Mouse (Mus musculus): ENCODE data around the gene Wfikkn1.

The Wfikkn1 gene

DNA sequence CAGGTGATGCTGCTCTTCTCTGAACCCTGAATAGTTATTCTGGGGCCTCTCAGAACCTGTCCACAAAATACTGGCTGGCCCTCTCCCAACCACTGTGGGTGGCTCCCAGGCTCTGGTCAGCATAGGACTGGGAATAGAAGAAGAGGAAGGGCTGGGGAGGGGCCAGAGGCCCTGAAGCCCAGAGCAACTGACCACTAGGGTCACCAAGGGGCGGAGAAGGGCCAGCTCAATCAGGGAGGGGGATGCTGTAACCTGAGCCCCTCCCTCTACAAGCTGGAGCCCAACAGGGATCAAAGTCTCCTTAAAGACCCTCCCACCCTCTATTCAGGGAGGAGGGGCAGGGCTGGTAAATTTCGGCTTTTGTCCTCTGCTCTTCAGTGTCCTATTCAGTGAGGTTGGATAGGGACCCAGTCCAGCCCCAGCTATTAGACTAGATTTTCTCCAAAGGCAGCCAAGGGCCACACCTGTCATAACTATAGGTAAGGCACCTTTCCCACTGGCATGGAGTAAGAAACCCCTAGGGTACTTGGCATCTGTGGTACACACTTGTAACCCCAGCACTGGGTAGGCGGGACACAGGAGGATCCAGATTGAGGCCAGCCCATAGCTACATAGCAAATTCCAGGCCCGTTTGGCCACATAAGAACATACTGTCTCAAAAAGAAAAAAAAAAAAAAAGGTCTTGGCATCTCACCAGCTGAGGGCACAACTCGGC lies at the start of gene Wfikkn1:
TSS of gene Wfikkn1 (minus strand) at position 663 of the 715 bp plus-strand sequence.
- no peak for DNase-seq (ENCODE audit: low read depth, low spot score)

DNA sequence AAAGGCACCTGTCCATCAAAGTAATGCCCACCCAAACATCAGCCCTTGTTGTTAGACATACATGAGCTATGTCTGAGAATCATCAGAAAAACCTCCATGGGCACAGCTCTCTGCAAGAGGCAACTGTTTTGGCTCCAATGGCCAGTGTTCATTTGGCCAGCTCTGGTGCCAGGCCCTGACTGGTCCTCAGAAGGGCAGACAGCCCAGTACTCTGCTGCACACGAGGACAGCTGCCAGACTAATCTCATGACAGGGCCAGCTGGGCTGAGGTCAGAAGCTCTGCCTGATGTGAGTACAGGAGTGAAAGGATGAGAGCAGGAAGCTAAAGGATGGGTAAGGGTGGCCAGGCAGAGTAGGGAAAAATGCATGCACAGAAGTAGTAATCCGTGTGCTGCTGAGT lies 44.7 kb upstream of the Wfikkn1 start:
- DNase-seq (ENCODE audit: low read depth, low spot score), result peak; percentile 20

DNA sequence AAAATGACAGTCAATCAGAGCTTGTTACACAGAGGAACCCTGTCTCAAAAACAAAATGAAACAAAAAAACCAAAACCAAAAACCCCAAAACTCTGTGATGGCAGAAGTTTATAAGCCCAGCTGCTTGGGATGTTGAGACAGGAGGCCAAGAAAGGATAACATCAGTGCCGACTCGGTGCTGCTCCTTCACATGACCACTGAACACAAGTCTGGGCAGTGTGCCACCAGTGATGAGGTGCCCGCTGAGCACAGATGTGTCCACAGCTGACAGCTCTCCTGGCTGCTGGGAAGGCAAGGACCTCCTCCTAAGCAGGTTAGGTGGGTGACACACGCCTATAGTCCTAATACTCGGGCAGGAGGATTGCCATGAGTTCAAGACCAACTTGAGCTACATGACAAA lies 41.5 kb upstream of the Wfikkn1 start:
- DNase-seq (ENCODE audit: low read depth, low spot score), result peak; percentile 75

DNA sequence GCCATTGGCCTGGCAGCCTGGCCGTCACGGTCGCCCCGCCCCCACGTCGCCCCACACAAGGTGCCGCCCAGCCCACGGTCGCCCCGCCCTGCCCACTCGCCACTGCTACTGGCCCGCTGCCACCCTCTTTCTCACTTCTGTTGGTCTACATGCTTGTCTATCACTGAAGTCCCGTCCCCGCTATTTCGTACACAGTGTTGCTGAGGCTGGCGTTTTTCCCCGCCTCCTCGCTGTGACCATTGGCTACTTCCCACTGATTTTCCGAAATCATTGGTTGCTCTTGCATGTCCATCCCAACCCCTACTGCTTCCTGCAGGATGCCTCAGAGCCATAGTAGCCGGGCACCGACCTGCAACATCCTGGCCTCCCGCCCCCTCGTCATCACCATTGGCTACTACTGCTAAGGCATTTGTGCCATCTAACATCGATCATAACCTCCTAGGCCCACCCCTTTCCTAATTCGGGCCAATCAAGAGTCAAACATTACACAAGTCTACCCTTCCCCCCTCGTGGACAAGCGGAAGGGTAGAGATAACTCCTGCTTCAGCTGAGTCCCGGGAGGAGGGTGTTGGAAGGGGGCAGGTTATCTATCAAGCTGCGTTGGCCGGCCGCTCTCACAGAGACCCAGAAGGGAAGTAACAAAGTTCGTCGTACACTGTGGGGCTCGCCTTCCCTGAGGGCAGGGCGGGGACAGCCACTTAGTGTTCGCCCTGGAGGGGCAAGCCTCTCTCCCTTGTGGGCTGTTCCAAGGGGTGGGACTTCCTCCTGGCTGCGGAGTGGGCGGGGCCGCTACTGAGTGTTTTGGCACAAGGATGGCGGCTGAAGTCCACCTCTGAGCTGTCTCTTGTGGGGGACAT lies 39.4 kb upstream of the Wfikkn1 start:
- DNase-seq (ENCODE audit: low read depth, low spot score), result peak; percentile 100

DNA sequence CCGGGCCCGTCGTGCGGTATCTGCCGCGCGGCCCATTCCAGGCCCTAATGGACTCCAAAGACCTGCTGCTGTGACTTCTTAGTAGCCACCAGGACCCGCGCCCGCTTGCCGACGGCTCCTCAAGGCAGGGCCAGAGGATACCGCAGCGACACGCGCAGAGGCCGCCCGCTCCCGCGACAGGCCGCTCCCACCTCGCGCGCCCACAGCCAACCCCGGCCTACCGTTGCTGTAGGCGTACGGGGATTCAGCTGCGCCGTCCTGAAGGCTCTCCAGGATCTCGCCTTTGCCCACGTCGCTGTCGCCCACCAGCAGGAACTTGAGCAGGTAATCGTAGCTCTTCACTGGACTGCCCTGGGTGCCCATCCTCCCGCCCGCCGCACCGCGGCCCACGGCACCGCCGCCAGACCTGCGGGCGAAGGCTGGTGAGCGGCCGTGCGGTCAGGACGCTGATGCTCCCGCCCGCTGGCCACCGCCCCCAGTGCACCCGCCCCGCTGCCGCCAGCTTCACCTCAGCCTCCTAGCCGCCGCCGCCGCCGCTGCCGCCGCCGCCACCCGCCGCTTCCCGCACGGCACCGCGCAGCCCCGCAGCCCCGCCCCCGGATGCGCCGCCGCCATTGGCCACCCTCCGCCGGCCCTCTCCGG lies 38.6 kb upstream of the Wfikkn1 start, which contains the start of gene Rab40c:
TSS of gene Rab40c (minus strand) at position 584 of the 642 bp plus-strand sequence.
- peak; percentile 52 for DNase-seq (ENCODE audit: low read depth, low spot score)

DNA sequence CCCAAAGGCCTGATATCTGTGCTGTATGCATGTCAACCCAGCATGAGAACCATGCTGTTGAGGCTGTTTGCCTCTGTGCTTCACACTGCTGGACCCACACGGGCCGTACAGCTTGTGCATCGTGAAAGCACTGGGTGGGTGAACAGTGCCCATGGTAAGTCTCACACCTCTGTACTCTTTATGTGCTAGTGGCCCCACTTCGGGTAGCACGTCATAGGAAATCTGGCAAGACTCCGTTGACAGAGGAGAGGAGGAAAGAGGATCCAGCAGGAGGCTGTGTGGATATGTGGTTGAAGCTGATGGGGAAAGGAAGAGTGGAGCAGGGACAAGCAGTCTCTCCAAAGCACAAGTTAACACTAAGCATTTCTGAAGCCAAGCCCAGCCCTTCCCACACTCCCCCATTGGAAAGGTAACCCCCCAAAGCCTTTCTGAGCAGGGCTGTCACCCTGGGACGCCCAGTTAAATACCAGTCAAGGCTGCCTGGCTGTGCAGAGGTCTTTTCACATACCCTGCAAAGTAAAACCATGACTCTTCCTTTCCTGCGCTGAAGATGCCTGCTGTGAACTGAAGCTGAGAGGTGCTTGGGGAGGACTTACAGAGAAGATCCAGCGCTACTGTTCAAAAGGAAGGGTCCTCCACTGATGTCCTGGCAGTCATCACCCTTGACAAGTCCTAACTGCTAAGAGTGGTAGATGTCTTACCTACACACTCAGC lies 37.5 kb upstream of the Wfikkn1 start:
- DNase-seq (ENCODE audit: low read depth, low spot score), result no peak

DNA sequence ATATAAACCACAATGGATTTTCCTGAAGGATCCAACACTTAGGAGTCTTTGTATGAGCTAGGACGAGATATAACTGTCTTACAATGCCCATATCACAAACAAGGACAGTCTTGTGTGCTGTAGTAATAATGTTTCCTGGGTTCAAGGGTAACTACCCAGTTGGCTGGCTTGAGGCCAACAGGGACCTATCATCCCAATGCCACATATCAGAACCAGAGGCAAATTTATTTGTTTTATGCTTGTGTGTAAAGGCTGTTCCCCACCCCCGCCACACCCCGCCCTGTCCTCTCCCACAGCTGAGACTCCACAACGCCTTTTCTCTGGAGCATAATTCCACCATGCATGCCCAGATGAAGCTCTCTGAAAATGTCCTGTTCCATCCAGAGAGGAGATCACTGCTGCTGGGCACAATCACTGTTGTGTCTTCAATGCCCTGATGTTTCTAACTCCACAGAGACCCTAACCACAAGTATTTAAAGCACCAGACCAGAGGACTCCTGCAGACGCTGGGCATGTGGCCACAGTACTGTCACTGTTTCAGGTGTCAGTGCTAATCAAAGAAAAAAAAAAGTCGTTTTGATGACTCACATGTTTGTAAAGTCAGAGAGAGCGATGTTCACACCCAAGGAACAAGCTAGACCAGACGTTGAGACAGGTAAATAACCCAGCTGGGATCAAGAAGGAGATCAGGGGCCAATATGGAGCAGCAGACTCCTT lies 36.4 kb upstream of the Wfikkn1 start:
- no peak for DNase-seq (ENCODE audit: low read depth, low spot score)

DNA sequence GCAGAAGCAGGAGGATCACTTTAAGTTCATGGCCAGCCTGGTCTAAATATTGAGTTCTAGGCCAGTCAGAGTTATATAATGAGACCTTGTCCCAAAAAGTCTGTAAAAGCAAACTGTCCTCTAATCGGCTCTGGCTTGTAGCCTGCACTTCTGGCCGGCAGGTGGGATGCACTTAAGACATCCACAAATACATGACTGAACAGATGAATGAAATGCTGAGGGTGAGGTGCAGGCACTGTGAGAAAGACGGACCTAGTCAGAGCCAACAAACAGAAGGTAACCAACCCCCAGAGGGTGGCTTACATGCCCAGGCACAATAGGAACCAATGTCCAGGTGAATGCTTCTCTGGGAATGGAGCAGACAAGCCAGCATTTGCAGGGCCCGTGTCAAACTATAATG lies 33.6 kb upstream of the Wfikkn1 start:
- no peak for DNase-seq (ENCODE audit: low read depth, low spot score)

DNA sequence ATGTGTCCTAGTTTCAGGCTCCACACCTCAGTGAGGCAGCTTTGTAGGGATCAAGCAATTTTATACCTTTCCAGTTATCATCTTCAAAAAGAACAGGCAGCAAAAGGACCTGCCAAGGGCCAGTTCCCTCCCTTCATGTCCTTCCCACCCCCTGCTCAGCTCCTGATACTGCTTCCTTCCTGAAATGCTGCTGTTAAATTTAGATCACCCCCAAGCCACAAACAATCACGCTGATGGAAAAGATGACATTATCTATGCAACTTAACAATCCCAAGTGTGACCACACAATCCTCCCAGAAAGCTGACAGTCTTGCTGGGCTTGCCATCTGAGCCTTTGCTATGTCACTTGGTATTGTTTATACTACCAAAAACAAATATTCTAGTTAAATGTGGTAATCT lies 33.2 kb upstream of the Wfikkn1 start:
- no peak for DNase-seq (ENCODE audit: low read depth, low spot score)

DNA sequence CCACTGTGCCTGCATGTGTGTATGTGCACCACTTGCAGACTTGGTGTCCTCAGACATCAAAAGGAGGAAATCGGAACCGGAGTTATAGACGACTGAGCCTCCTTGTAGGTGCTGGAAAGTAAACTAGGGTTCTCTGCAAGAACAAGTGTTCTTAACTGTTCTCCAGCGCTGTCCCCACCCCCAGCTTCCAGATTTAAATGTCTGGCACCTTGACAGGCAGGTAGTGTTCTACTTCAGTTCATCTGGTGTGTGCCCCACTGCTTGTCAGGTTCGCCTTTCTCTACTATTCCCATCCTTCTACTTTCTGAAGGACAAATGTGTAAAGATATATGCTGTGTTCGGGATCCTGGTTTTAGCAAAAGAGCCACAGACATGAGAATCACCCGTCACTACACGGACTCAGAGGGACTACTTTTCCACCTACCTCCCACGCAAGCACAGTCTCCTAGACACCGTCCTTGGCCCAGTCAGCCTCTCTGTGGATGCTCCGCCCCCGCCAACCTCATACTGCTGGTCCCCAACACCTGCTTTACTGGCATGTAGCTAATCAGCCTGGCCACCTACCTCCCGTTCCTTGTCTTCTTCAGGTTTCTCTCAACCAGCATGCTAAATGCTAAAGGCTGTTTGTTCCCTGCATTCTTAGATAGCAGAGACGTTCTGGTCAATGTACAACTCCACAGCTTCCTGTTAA lies 32.7 kb upstream of the Wfikkn1 start:
- DNase-seq (ENCODE audit: low read depth, low spot score), result no peak

DNA sequence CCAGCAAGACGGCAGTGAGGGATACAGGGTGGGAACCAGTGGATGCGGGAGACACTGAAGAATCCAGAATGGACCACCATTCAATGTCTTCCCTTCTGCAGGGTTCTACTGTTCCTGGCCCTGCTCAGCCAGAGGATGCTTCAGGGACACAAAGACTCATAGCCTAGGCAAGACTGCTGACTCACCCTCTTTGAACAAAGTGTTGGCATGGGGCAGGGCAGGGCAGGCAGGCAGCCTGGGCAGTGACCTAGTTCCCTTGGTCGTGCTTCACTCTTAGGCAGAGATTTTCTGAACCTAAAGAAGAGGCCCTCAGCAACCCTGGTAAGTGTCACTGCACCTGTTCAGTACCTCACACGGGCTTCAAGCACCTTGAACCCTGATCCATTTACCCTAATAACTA lies 31.2 kb upstream of the Wfikkn1 start:
- peak; percentile 54 for DNase-seq (ENCODE audit: low read depth, low spot score)

DNA sequence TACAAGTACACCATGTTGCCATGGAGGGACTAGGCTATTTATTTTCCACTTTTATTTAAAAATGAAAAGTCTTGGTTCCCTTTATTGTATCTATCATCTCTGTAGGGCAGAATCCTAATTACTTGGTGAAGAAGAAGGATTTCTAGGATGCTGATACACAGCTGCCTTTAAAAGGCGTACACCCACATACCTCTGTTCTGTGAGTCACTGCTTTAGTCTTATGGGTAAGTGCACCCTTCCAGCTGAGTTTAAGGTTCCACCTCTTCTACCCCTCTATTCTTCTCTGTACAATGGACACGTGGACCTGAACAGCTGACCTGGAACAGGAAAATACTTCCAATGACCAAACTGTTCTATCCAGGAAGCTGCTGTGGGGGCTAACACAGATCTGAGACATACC lies 27.0 kb upstream of the Wfikkn1 start:
- no peak for DNase-seq (ENCODE audit: low read depth, low spot score)

DNA sequence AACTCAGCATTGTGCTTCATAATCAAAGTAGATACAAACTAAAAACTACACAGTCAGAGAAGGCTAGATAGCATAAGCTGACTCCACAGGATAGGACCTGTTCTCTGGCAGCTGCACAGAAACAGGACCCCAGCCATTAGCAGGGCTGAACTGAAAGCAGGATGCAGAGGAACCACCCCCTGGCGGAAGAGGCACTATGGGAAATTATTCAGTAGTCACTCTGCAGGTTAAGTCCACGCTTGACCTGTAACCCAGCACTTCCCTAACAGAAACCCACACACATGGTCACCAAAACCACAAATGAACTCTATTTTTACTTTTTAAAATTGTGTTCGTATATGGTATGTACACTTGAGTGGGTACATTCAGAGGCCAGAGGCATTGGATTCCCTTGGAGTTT lies 22.4 kb upstream of the Wfikkn1 start:
- no peak for DNase-seq (ENCODE audit: low read depth, low spot score)

DNA sequence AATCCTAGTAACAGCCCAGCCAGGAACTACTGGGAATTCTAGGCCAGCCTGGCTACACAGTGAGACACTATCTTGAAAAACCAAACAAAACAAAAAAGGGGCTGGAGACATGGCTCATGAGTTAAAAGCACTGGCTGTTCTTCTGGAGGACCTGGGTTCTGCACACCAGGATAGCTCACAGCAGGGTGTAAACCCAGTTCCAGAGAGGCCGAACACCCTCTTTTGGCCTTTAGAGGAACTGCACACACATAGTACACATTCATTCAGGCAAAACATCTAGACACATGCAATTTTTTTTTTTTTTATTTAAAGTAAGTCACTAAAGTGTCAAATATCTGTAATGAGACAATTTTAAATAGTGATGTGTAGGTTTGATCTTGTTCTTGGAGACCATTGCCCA lies 19.5 kb upstream of the Wfikkn1 start:
- no peak for DNase-seq (ENCODE audit: low read depth, low spot score)

DNA sequence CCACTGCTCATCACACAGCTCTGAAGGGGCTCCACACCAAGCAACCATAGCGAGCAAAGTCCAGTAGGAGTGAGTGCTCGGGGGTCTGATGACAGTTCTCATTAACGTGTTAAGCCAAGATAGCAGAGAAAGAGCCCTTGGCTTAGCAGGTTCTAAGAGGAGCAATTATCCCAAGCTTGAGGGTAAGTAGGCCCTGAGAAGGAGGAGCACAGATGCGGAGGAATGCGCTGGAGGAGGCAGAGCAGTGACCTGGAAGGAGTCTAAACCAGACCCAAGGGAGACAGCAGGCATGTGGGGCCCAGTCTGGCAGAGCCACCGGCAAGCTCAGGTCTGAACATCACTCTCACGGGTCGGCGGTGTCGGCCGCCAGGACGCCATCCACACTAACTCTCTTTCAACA lies 15.2 kb upstream of the Wfikkn1 start:
- DNase-seq (ENCODE audit: low read depth, low spot score), result no peak

DNA sequence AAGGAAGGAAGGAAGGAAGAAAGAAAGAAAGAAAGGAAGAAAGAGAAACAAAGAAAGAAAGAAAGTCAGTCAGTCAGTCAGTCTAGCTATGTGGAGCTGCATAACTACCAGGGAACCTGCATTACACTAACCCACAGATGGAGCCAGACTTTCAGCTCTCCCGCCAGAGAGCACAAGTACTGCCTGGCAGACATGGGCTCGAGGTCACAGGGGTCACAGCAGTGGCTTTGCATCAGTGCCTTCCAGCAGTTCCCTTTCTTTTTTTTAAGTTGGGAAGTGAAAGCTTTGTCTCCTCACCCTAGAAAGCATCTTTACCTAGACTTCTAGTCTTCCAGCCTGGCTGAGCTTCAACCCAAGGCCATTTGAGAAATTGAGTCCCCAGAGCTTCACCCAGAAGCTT lies 14.8 kb upstream of the Wfikkn1 start:
- DNase-seq (ENCODE audit: low read depth, low spot score), result peak; percentile 50

DNA sequence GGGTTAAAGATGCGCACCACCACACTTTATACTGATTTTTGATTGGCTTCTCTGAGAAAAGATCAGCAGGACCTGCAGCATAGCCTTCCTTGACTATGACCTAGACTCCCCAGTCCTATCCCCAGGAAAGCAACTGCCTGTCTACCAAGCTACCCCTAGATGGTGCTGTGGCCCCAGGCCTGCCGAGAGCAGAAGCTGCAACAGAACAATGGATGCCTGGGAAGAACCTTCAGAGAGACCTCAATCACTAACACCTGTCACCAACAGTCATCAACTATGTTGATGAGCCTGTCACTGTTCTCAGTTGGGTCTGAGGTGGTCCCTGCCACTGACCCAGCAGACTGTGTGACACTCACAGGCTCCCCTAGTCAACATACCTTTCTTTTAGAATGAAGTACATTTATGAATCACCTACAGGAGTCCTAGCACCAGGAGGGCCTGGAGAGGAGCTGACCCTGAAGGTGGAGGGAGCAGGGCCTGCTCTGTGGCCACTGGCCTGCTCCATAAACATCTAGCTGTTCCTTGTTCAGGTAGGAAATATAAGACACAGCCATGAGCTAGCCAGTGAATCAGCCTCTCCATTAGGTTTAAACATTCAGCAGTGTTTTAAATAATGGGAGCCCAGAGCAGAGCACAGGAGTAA lies 13.4 kb upstream of the Wfikkn1 start:
- DNase-seq (ENCODE audit: low read depth, low spot score), result peak; percentile 82

DNA sequence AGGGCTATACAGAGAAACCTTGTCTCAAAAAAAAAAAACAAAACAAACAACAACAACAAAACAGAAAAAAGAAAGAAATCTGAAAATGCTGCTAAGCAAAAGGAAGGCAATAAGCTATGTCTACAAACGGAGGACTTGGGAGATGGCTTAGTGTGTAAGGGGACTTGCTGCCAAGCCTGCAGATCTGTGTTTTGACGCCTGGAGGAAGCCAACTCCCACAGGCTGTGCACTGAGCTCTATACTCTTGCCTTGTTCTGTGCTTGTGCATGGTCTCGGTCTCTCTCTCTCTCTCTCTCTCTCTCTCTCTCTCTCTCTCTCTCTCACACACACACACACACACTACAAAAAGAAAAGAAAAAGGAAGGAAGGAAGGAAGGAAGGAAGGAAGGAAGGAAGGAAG lies 8.2 kb upstream of the Wfikkn1 start:
- DNase-seq (ENCODE audit: low read depth, low spot score), result no peak

DNA sequence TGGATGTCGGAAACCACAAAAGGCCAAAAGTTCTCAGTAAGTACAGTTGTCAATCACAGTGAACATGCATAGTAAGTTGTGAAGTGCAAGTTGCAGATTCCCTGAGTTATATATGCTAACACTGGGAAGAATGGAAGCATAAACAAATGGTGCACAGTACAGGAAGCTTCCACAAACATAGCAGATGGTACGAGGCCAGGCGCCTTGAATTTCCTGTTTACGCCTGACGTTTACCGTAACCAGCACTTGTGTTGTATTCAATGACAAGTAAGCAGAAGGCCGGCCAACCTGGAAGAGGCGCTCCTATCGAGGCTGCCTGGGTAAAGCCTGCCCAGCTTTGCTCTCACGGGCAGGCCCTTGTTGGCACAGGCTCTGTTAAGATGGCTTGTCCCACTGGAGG lies 6.8 kb upstream of the Wfikkn1 start:
- no peak for DNase-seq (ENCODE audit: low read depth, low spot score)

DNA sequence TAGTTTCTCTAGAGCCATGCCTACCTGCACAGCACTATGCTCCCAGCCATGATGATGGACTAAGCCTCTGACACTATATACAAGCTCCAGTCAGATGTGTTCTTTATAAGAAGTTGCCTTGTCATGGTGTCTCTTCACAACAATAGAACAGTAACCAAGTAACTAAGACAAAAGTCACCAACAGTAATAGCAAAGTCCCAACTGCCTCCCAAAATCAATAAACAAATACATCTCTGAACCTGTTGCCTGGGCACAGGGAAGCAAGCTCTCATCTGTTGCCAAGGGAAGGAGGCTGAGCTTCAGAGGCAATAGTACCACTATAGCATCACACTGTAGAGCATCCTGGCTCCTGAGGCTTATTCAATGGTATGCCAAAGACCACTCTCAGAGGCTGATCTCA lies 6.1 kb upstream of the Wfikkn1 start:
- DNase-seq (ENCODE audit: low read depth, low spot score), result no peak

Measured in 3T3-L1 (cell line).